Mouse (Mus musculus): Measurements from ENCODE around the gene Srcin1.

The Srcin1 gene

DNA sequence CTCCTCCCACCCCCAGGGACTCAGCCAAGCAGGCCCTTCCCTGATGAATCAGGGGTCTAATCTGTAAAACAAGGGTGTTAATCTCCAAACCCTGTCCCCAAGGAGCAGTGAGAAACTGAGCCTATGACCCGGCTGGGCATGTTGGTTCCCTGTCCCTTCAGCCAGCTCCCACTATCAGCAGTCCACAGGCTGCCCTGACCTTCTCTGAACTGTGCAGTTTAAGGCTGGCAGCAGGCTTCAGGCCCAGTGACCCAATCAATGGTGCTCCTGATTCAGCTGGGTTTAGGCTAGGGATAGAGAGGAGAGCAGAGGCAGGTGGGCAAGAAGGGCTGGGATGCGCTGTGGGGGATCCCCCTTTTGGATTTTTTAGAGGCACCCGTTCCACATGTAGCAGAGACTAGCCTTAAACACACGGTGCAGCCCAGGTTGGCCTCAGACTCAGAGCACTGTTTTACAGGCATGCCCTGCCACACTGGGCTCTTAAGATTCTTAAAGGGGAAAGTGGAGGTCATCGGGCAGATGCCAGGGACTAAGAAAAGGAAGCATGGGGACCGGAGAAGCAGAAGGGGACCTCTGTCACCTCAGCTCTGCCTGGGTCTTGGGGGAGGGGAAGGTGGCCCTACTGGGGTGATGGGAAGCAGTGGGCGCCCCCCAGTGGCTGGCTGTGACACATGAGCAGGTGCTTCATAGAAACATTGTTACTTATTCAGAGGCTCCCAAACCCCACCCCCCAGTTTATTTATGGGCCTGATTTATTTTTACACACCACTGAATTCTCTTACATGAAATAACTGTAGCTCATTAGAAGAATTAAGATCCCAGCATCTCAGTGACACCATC, 19.2 kb downstream of the Srcin1 start:
- DNase-seq (ENCODE audit: low read depth, low spot score), result no peak

DNA sequence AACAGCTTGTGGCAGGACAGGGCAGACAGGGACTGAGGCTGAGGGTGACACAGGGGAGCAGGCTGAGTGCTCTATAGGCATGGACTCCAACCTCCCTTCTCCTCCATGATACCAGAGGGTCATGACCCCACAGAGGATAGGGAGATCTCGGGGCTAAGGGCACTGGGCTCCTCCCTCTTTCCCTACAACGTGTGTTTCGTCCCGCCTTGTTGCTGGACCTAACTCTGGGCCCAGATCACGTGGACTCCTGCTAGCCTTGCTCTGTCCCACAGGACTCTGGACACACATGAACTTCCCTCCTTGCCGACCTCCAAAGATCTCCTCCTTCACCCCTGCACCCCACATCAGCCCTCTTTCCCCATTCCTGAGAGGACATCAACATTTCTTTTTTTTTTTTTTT, 20.8 kb downstream of the Srcin1 start:
- no peak for DNase-seq (ENCODE audit: low read depth, low spot score)

DNA sequence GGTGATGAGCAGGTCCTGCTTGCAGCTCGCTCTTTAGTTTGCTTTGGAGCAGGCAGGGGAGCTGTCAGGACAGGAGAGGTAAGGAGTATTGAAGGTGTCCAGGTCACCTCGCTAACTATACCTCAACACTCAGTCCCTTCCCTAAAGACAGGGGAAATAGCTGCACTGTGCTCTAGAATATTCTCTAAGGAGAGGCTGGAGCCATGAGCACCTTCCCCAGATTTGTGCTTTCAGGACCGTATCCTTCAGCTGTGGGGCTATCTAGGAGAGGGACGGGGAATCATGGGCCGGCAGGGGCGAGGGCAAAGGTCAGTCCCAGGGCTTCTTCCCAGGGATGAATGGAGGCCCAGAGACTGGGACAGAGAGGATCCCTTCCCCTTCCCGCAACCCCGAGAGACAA, 23.8 kb downstream of the Srcin1 start:
- DNase-seq (ENCODE audit: low read depth, low spot score), result no peak

DNA sequence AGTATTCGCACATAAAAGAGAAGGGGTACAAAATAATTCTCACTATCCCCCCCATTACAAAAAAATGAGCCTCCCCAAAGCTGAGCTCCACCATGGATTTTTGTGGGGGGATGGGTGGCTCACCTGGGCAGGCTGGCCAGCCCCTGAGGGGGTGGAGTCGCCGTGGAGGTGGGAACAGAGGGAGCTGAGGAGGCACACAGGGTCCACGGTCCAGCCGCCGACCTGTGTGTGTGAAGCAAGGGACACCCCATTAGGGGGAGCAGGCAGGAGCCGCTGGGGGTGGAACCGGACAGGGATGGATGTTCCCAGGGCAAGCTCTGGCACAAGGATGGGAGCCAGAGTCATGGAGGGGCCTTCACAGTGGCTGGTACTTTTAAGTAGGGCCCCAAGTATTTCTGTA, 27.2 kb downstream of the Srcin1 start:
- DNase-seq (ENCODE audit: low read depth, low spot score), result no peak

DNA sequence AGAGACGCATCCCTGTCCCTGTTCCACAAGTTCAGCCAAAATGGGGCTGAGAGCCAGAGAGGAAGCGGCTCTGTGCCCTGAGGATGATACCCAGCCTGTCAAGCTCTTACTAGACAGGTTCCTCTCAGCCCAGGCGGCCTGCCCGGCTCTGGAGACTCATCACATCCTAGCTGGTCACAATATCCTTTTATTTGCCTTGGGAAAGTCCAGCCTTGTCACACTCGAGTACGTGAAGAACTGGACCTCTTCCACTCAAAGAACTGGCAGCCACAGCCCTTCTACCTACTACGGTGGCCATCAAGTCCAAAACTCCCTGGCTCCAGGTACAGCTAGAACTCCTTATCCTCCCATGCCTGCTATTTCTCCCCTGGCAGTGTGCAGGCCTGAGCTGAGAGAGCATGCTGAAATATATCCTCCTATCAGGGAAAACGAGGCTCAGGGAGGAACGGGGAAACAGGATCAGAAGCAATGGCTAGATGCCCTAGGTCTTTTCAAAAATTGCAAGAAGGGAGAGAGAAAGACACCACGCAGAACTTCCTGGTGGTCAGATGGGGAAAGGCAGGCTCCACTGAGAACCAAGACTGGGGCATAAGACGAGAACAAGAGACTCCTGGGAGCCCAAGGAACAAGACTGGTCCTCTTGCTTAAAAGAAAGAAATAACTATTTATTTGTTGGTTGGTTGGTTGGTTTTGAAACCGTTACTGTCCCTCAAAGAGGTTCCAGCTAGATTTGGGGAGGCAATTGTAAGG, 27.9 kb downstream of the Srcin1 start:
- DNase-seq (ENCODE audit: low read depth, low spot score), result no peak

DNA sequence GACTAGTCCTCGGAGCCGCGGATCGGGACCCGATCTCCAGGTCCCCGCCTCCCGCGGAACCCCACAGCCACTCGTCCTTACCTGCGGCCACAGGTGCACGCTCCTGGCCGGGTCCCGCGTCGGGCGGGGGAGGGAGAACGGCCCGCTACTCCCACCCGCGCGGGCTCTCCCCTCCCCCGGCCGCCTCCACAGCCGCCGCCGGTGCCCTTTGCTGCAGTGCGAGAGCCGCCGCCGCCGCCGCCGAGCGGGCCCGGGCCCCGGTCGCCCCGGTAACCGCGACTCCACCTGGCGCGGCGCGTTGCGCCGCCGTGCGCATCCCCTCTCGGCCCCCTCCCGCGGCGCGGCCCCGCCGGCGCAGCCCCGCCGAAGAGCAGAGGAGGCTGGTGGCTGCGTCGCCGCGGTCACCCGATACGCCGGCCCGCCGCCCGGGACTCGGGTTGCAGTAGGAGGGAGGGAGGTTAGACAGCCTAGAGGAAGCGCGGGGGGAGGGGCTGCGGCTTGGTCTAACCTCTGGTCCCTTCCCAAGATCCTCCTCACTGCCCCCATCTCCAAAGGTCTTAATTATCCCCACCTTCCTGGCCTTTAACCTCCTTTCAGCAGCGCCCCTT, 29.1 kb downstream of the Srcin1 start:
- no peak for DNase-seq (ENCODE audit: low read depth, low spot score)

DNA sequence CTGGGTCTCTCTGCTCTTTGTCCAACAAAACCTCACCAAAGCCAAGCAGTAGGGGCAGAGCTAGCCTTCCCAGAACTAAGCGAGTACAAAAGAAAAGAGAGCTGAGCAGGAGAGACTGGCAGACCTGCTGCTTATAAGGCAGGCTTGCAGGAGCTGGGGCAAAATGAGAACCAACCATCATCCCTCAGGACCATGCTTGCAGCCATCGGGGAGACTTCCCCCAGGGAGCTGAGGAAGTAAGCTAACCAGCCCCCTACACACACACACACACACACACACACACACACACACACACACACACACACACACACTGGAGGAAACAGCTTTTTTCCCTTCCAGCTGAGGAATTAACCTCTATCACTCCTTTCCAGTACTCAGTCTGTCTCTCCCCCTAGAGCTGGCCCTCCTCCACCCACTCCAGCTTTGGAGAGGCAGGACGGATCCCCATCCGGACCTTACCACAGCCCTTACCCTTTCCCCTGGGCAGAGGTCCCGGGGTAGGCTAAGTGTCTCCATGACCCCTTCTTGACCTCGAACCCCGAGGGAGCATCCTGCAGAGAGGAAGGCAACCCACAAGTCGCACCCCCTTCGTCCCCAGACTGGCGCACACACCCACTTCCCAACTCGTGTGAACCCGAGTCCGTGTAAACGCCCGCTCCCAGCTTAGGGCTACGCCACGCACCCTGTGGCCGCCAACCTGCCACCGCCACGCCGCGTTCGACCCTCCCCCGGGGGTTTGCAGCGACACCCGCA, 30.0 kb downstream of the Srcin1 start:
- DNase-seq (ENCODE audit: low read depth, low spot score), result no peak

DNA sequence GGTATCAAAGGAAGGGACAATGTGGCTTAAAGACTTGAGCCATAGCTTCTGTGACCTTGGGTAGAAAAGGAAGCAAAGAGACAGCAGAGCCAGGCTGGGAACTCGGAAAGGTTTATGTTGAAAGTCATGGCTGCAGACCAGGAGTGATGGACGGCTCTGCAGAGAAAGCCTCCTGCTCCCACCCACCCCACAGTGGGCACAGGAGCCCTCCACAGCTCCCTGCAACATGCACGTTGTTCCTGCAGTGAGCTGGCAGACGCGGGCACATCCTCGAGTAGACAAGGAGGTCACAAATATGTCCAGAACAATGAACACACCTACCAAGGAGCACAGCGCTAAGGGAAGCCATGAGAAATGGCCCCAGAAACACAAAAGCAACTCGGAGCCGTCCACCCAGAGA, 32.1 kb downstream of the Srcin1 start:
- no peak for DNase-seq (ENCODE audit: low read depth, low spot score)

DNA sequence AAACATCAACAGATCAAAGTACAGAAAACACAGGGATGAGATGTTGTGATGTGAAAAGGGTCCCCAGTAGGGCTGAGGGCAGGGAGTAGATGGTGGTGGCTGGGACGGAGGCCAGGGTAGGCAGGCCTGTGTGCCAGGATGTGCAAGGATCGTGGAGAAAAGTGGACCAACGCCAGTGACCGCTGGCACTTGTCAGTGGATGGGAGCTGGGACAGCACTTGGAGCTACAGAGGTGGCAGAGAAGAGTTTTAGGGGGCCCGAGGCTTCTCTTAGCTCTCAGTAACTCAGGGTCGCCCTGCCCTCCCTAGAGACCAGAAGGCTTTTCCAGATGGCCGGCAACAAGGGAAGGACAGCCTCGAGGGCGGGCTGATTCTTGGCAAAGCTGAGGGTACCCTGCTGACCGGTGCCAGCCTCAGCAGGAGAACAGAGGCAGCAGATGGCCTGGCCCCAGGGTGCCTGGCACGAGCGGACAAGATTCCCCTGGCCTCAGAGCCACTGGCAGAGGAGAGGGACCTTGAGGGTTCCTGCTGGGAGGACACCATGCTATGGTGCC, 32.7 kb downstream of the Srcin1 start:
- DNase-seq (ENCODE audit: low read depth, low spot score), result no peak

DNA sequence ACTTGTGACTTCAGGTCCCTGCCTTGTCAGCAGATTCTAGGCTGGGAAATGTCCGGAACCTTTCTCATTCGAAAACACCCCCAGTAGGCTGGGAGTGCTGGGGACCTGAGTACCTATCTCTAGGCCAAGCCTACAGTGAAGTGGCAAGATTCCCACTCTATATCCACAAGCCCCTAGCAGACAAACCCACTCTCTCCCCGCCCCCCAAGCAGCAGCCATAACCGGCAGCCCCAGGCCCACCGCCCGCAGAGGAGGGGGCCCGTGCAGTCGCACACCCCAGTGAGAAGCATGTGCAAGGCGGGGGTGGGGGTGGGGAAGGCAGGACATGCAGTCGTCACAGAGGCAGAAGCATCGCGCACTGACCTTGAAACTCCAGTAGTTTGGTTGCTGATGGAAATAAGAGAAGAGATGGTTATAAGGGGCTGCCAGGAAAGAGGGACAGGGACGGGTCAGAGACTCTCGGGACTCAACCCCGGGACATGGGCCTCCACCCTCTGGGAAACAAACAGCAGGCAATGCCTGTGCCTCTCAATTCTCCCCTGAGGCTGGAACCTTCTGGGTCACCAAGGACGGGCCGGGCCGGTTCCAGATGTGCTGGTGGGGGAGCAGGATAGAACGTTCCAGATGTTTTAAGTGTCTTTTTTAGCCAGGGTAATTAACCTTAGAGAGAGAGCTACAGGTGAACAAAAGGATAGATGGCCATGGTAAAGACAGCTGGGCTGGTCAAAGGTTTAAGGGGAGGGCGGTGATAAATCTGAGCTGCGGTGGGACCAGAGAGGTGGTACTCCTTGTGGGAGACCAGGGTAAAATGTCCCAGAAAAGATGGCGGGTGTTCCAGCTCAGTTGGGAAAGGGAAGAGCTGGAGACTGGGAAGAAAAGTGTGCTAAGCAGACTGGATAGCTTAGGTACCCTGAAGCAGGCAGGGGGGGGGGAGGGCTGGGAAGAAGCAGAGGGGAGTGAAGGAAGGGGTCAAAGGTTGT, 33.5 kb downstream of the Srcin1 start:
- no peak for DNase-seq (ENCODE audit: low read depth, low spot score)

DNA sequence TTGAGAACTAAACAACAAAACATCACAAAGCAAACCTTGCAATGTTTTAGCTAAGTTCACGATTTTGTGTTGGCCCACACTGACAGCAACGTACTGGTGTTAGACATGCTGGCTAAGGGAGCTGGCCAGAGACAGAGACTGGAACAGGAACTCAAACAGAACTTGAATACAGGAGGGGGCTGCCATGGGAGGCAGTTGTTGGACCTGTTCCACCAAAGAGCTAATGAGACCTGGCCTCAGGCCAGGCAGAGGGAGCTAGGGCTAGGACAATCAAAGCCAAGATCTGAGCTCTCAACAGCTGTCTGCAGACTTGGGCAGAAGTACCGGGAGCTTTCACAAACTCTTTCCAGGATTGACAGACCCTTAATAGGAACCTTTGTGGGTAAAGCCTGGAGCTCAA, 35.4 kb downstream of the Srcin1 start:
- DNase-seq (ENCODE audit: low read depth, low spot score), result no peak

DNA sequence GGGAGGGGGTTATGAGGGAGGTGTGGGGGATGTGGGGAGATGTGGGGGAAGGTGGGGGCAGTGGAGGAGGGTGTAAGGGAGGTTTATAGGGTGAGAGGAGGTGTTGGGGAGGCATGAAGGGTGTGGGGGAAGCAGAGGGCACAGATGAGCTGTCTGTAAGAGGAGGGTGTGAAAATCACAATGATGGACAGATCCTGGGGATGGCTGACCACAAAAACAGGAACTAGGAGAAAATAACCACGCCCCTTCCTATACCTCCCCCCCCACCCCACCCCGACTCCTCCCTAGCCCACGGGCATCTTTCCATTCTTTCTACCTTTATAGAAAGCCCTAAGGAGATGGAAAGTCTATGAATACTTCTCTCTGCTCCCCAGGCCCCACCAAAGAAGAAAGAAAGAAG, 35.9 kb downstream of the Srcin1 start:
- DNase-seq (ENCODE audit: low read depth, low spot score), result no peak

DNA sequence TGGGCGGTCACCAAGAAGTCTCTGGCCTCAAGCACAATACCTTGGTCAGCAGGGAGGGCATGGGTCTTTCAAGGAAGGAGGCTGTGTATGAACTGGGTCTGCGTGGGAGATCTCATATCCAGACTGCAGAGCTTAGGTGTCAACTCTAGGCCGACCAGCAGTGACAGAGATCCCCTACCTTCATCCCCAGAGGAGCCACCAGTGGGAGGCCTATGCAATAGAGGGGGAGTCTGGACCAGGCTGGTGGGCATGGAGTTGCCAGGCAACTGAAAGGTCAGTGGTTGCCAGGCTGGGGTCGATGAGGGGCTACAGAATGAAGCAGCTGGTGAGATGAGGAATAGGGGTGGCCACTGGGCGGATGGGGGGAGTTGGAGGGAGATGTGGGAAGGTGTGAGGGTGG, 36.4 kb downstream of the Srcin1 start:
- no peak for DNase-seq (ENCODE audit: low read depth, low spot score)

DNA sequence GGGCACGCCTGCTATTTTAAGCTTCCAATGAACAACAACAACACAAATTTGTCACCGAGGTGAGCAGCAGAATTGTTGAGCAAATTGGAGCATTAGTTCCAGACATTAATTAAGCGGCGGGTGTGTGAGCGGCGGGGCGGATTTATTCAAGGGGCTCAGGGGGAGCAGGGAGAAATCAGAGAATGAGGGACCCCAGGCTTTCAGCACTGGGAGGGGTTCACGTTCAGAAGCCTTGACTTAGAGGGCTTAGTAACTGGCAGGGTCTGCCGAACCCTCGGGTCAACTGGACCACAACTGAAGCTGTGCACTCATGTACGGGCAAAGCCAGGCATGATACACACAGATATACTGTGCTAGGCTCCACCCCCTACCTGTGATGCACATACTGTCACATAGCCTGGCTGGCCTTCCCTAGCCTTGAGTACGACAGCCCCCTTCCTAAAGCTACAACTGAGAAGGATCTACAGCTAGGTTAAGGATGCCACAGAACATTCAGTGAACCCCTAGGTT, 38.4 kb downstream of the Srcin1 start:
- no peak for DNase-seq (ENCODE audit: low read depth, low spot score)

DNA sequence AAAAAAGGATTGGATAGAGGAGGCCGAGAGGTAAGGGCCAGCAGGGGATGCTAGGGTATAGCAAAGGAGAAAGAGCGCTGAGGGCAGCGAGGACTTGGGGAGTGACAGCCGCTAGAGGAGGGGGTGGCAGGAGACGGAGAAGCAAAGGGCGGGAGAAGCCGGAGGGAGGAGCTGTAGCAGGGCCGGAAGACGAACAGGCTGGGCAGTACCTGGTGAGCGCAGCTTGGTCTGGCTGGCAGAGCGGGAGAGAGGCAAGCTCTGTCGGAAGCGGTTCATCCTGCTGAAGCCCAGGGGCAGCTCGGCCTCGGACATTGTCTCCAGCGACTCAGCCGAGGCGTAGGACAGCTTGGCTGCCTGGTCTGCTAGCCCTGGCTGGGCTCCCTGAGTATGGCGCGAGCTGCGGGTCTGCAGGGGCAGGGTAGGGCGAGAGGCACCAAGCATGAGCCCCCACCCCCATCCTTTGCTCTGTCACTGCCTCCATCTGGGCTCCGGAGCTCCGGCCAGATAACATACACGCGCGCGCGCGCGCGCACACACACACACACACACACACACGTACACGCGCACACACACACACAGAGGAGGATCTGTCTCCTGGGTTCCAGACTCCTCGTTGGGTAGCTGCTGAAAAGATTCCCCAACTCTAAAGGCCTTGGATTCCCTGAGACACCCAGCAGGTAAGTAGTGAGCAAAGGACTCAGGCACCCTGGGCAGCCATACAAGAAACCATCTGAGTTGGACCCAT, 39.0 kb downstream of the Srcin1 start:
- no peak for DNase-seq (ENCODE audit: low read depth, low spot score)

DNA sequence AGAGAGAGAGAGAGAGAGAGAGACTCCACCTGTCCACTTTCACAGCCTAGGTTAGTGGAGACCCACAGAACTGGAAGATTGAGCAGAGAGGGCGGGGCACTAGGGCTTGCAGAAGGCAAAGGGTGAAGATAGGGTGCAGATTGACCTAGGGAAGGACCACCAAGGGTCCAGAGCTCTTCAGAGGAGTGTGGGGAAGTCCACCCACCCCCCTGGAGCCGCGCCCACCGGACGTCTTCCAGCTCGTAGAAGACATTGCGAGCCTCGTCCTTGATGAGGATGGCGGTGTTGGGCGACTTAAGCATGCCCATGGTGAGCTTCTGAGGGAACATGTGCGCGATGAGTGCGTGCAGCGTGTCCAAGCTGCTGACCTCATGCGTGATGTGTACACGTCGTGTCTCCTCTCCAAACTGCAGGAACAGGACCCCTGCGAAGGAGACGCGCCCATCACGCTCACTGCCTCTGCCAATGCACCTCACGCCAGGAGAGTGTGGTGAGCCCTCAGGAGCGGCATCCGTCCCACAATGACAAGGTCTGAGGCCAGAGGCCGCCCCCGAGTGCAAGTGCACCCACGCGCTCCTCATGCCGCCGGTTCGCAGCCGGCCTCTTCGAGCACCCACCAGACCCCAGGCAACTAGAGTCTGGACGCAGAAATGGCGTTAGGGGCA, 39.8 kb downstream of the Srcin1 start:
- DNase-seq (ENCODE audit: low read depth, low spot score), result no peak

DNA sequence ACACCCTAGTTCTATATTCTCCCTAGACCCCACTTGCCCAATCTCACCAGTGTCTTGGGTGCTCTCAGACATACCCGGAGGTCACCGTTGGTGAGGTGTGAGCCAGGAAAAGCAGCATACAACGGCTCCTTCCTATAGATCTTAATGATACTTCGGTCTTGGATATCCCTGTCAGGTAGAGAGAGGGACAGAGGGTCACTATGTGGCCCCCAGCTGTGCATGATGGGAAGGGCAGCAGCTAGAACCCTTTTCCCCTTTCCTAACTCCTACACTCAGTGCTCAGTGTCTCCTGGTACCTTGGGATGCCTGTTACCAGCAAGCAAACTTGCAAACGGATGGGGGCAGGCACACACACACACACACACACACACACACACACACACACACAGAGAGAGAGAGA, 40.3 kb downstream of the Srcin1 start:
- no peak for DNase-seq (ENCODE audit: low read depth, low spot score)

DNA sequence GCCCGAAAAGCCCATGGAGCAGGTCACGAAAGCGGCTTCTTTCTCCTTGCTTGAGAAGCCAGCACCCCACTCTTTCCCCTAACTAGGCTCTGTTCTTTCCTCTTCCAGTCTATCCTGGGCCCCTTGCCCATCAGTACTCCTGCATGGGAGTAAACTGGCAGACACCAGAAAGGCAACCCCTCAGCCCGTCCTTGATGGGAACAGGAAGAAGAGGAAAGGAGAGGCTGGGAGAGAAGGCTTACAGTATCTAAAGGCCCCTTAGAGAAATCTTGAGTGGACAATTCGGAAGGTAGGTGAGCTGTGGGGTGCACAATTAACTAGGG, 40.7 kb downstream of the Srcin1 start:
- DNase-seq (ENCODE audit: low read depth, low spot score), result no peak

Measured in retina, postnatal 7 days (tissue).